Mouse (Mus musculus): ENCODE measurements around the gene Fam234a. TPM values are rescaled to one million over a fixed set of nuclear protein-coding genes. Genes with fewer than 3 reads are reported as not detected.

Gene Fam234a
- polyA plus RNA-seq, 1 experiment from 2014 or later, result 20.2 TPM

- H3K4me1 ChIP-seq (replicated peaks; ENCODE audit: control insufficient read depth, insufficient read depth, low read length), result peaks cover 37% of the 10 kb centered on the region
- H3K4me2 ChIP-seq, result peak overlapping the region; percentile 41
- 43% methylated on average over 6 of the region's 6 CpGs for WGBS
- H3K36me3 ChIP-seq (ENCODE audit: control insufficient read depth, insufficient read depth, low read length), result no peaks in the 10 kb centered on the region
- H3K27ac ChIP-seq (ENCODE audit: low read depth, low read length), result peak overlapping the region; percentile 26; the same call in 1 of the 2 replicates
- H3K4me3 ChIP-seq (ENCODE audit: low read depth, low read length), result no peak overlapping the region
- H3K9me3 ChIP-seq (ENCODE audit: control insufficient read depth, low read length), result no peaks in the 10 kb centered on the region
- H3K27me3 ChIP-seq (replicated peaks; ENCODE audit: control insufficient read depth, insufficient read depth, low read length), result no peaks in the 10 kb centered on the region
- DNase-seq (ENCODE audit: low spot score), result no peak
- H3K9ac ChIP-seq (ENCODE audit: low read depth, low read length), result no peak overlapping the region
- ATAC-seq (replicated peaks; ENCODE audit: low FRiP score), result 0 out of 2 replicates have a peak, but pooled peaks have one; percentile 1
These were observed 3.8 kb downstream of the Fam234a start for GRCm38 (mm10) chr17:26240120-26240790.

DNA sequence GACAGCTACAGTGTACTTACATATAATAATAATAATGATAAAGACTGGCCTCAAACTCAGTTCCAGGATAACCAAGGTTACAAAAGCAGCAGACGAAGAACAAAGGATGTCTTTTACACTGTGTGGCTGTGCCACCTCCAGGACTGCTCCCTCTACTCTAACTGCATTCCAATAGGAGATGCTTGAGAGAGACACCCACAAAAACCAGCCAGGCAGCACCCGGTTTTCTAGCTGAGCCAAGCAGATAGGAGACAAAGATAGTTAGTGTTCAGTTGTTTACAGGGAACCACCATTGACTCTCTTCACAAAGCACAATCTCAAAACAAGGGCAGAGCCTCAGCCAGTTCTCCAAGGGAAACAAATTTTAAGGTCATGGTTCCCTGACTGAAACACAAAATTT is 4.5 kb downstream of the Fam234a start:
- Histone ChIP-seq H3K36me3 (ENCODE audit: control insufficient read depth, insufficient read depth, low read length) (no peaks in the 10 kb centered on the region), H3K4me2 (peak overlapping the region; percentile 41), H3K4me3 (ENCODE audit: low read depth, low read length) (no peak overlapping the region), H3K9ac (ENCODE audit: low read depth, low read length) (no peak overlapping the region), H3K9me3 (ENCODE audit: control insufficient read depth, low read length) (no peaks in the 10 kb centered on the region), H3K27me3 (replicated peaks; ENCODE audit: control insufficient read depth, insufficient read depth, low read length) (no peaks in the 10 kb centered on the region), H3K27ac (ENCODE audit: low read depth, low read length) (no peak overlapping the region; the same call in 1 of the 2 replicates), H3K4me1 (replicated peaks; ENCODE audit: control insufficient read depth, insufficient read depth, low read length) (peaks cover 36% of the 10 kb centered on the region)
- DNase-seq (ENCODE audit: low spot score) (no peak), ATAC-seq (replicated peaks; ENCODE audit: low FRiP score) (no peak)
- 57% methylated on average over 2 of the region's 2 CpGs for WGBS

- Histone ChIP-seq H3K27me3 (replicated peaks; ENCODE audit: control insufficient read depth, insufficient read depth, low read length) (no peaks in the 10 kb centered on the region), H3K4me3 (ENCODE audit: low read depth, low read length) (no peak overlapping the region), H3K4me2 (peak overlapping the region; percentile 10), H3K9me3 (ENCODE audit: control insufficient read depth, low read length) (no peaks in the 10 kb centered on the region), H3K27ac (ENCODE audit: low read depth, low read length) (no peak overlapping the region), H3K9ac (ENCODE audit: low read depth, low read length) (no peak overlapping the region), H3K36me3 (ENCODE audit: control insufficient read depth, insufficient read depth, low read length) (no peaks in the 10 kb centered on the region), H3K4me1 (replicated peaks; ENCODE audit: control insufficient read depth, insufficient read depth, low read length) (peaks cover 25% of the 10 kb centered on the region)
- 62% methylated on average over 10 of the region's 10 CpGs for WGBS
- DNase-seq (ENCODE audit: low spot score) (no peak), ATAC-seq (replicated peaks; ENCODE audit: low FRiP score) (0 out of 2 replicates have a peak, but pooled peaks have one; percentile 55)
These were observed 6.4 kb downstream of the Fam234a start for GRCm38 (mm10) chr17:26237667-26238066.

- Histone ChIP-seq H3K9me3 (ENCODE audit: control insufficient read depth, low read length) (no peaks in the 10 kb centered on the region), H3K9ac (ENCODE audit: low read depth, low read length) (no peak overlapping the region)
These were observed 8.8 kb downstream of the Fam234a start for GRCm38 (mm10) chr17:26235077-26235815.

GRCm38 (mm10) chr17:26234386-26234785 is 9.7 kb downstream of the Fam234a start:
- no peak for DNase-seq (ENCODE audit: low spot score)
- H3K9ac ChIP-seq (ENCODE audit: low read depth, low read length), result no peak overlapping the region
- no peaks in the 10 kb centered on the region for H3K36me3 ChIP-seq (ENCODE audit: control insufficient read depth, insufficient read depth, low read length)
- no peaks in the 10 kb centered on the region for H3K27me3 ChIP-seq (replicated peaks; ENCODE audit: control insufficient read depth, insufficient read depth, low read length)
- ATAC-seq (replicated peaks; ENCODE audit: low FRiP score), result no peak
- peaks cover 8% of the 10 kb centered on the region for H3K4me1 ChIP-seq (replicated peaks; ENCODE audit: control insufficient read depth, insufficient read depth, low read length)
- H3K4me2 ChIP-seq, result no peak overlapping the region
- no peak overlapping the region for H3K4me3 ChIP-seq (ENCODE audit: low read depth, low read length)
- WGBS, result 92% methylated on average over 8 of the region's 8 CpGs
- no peak overlapping the region for H3K27ac ChIP-seq (ENCODE audit: low read depth, low read length)
- H3K9me3 ChIP-seq (ENCODE audit: control insufficient read depth, low read length), result no peaks in the 10 kb centered on the region

More at GRCm38 (mm10) chr17:26235077-26235815, 8.8 kb downstream of the Fam234a start:
- DNase-seq (ENCODE audit: low spot score) (no peak), ATAC-seq (replicated peaks; ENCODE audit: low FRiP score) (no peak)
- Histone ChIP-seq H3K4me2 (no peak overlapping the region), H3K4me1 (replicated peaks; ENCODE audit: control insufficient read depth, insufficient read depth, low read length) (peaks cover 13% of the 10 kb centered on the region), H3K27ac (ENCODE audit: low read depth, low read length) (no peak overlapping the region), H3K27me3 (replicated peaks; ENCODE audit: control insufficient read depth, insufficient read depth, low read length) (no peaks in the 10 kb centered on the region), H3K36me3 (ENCODE audit: control insufficient read depth, insufficient read depth, low read length) (no peaks in the 10 kb centered on the region), H3K4me3 (ENCODE audit: low read depth, low read length) (no peak overlapping the region)
- WGBS, result 52% methylated on average over 13 of the region's 13 CpGs

GRCm38 (mm10) chr17:26232863-26233262 is 11.2 kb downstream of the Fam234a start:
- Histone ChIP-seq H3K9ac (ENCODE audit: low read depth, low read length) (no peak overlapping the region), H3K36me3 (ENCODE audit: control insufficient read depth, insufficient read depth, low read length) (no peaks in the 10 kb centered on the region), H3K27me3 (replicated peaks; ENCODE audit: control insufficient read depth, insufficient read depth, low read length) (no peaks in the 10 kb centered on the region), H3K4me3 (ENCODE audit: low read depth, low read length) (no peak overlapping the region), H3K27ac (ENCODE audit: low read depth, low read length) (no peak overlapping the region), H3K4me2 (no peak overlapping the region), H3K9me3 (ENCODE audit: control insufficient read depth, low read length) (no peaks in the 10 kb centered on the region), H3K4me1 (replicated peaks; ENCODE audit: control insufficient read depth, insufficient read depth, low read length) (peaks cover 8% of the 10 kb centered on the region)
- ATAC-seq (replicated peaks; ENCODE audit: low FRiP score), result no peak
- 65% methylated on average over 8 of the region's 8 CpGs for WGBS
- no peak for DNase-seq (ENCODE audit: low spot score)

DNA sequence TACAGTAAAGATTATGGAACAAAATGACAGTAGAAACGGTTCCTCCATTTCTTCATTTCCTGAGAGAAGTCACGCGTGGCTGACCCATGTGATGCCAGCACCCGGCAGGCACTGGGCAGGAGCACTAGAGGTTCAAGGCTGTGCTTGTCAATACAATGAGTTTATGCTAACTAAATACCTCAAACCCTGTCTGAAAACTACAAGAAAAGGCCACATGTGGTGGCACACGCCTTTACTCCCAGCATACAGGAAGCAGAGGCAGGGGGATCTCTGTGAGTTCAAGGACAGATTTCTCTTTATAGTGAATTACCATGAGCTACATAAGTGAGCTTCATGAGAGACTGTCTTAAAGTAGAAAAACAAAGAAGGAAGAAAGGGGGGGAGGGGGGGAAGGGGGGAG is 12.9 kb downstream of the Fam234a start:
- no peaks in the 10 kb centered on the region for H3K4me1 ChIP-seq (replicated peaks; ENCODE audit: control insufficient read depth, insufficient read depth, low read length)

GRCm38 (mm10) chr17:26229776-26230175 is 14.3 kb downstream of the Fam234a start:
- WGBS, result 81% methylated on average over 5 of the region's 5 CpGs
- no peaks in the 10 kb centered on the region for H3K9me3 ChIP-seq (ENCODE audit: control insufficient read depth, low read length)
- no peak overlapping the region for H3K4me2 ChIP-seq
- ATAC-seq (replicated peaks; ENCODE audit: low FRiP score), result no peak
- DNase-seq (ENCODE audit: low spot score), result no peak
- H3K4me3 ChIP-seq (ENCODE audit: low read depth, low read length), result no peak overlapping the region
- no peaks in the 10 kb centered on the region for H3K36me3 ChIP-seq (ENCODE audit: control insufficient read depth, insufficient read depth, low read length)
- no peak overlapping the region for H3K9ac ChIP-seq (ENCODE audit: low read depth, low read length)
- no peaks in the 10 kb centered on the region for H3K27me3 ChIP-seq (replicated peaks; ENCODE audit: control insufficient read depth, insufficient read depth, low read length)
- H3K4me1 ChIP-seq (replicated peaks; ENCODE audit: control insufficient read depth, insufficient read depth, low read length), result no peaks in the 10 kb centered on the region
- H3K27ac ChIP-seq (ENCODE audit: low read depth, low read length), result no peak overlapping the region

More for the DNA sequence above, 12.9 kb downstream of the Fam234a start:
- no peak overlapping the region for H3K9ac ChIP-seq (ENCODE audit: low read depth, low read length)
- ATAC-seq (replicated peaks; ENCODE audit: low FRiP score) (no peak), DNase-seq (ENCODE audit: low spot score) (no peak)
- WGBS, result 76% methylated on average over 5 of the region's 5 CpGs
- no peak overlapping the region for H3K4me2 ChIP-seq
- no peaks in the 10 kb centered on the region for H3K36me3 ChIP-seq (ENCODE audit: control insufficient read depth, insufficient read depth, low read length)
- H3K27ac ChIP-seq (ENCODE audit: low read depth, low read length), result no peak overlapping the region
- no peak overlapping the region for H3K4me3 ChIP-seq (ENCODE audit: low read depth, low read length)
- no peaks in the 10 kb centered on the region for H3K9me3 ChIP-seq (ENCODE audit: control insufficient read depth, low read length)
- no peaks in the 10 kb centered on the region for H3K27me3 ChIP-seq (replicated peaks; ENCODE audit: control insufficient read depth, insufficient read depth, low read length)

Data from liver, embryonic 11.5 days (tissue).